Mouse (Mus musculus) hindbrain, embryonic 16.5 days (tissue): ENCODE data around the gene R3hdm1. TPM values are rescaled to one million over a fixed set of nuclear protein-coding genes. Genes with fewer than 3 reads are reported as not detected.
A peak's percentile ranks its signal among the peaks of the same experiment; 100 is the strongest.

Source experiments
- ATAC-seq: fragments of 200-750 bp; cut with Nextera tagmentation; 2 replicates; pipeline ENCODE4 v1.8.0; 2017; ENCODE audit warnings: moderate TSS enrichment, moderate library complexity
- H3K27ac ChIP-seq: fragments of 300-500 bp; sonication (generic); 2 replicates; pipeline ENCODE4 v1.5.1; 2014; ENCODE audit warnings: low read depth, mild to moderate bottlenecking, control low read depth, low read length, moderate library complexity
- H3K27me3 ChIP-seq: fragments of 300-500 bp; sonication (generic); replicated peaks from 2 replicates; pipeline ENCODE4 v1.6.1; 2014; ENCODE audit warnings: low read length; ENCODE audit not compliant: control insufficient read depth, insufficient read depth
- H3K36me3 ChIP-seq: fragments of 300-500 bp; sonication (generic); 2 replicates; pipeline ENCODE4 v1.6.1; 2014; ENCODE audit warnings: mild to moderate bottlenecking, low read length, moderate library complexity, mixed read lengths; ENCODE audit not compliant: control insufficient read depth, insufficient read depth
- H3K4me1 ChIP-seq: fragments of 300-500 bp; sonication (generic); 2 replicates; pipeline ENCODE4 v1.6.1; 2014; ENCODE audit warnings: low read depth, low read length; ENCODE audit not compliant: control insufficient read depth, insufficient read depth
- H3K4me2 ChIP-seq: fragments of 300-500 bp; sonication (generic); 2 replicates; pipeline ENCODE4 v1.6.1; 2014; ENCODE audit warnings: mild to moderate bottlenecking, low read length, control low read depth, moderate library complexity
- H3K4me3 ChIP-seq: fragments of 300-500 bp; sonication (generic); 2 replicates; pipeline ENCODE4 v1.5.1; 2014; ENCODE audit warnings: mild to moderate bottlenecking, low read length, control low read depth, moderate library complexity
- H3K9ac ChIP-seq: fragments of 300-500 bp; sonication (generic); 2 replicates; pipeline ENCODE4 v1.6.1; 2014; ENCODE audit warnings: low read depth, mild to moderate bottlenecking, control low read depth, low read length, moderate library complexity
- H3K9me3 ChIP-seq: fragments of 300-500 bp; sonication (generic); 2 replicates; pipeline ENCODE4 v1.6.1; 2014; ENCODE audit warnings: mild to moderate bottlenecking, low read length, moderate library complexity; ENCODE audit not compliant: control insufficient read depth
- WGBS: fragments of 180-500 bp; shearing (Covaris S2); extraction: QIAGEN DNeasy Blood & Tissue Kit; methylation state at CpG from one replicate; pipeline ENCODE4 v1.1.7; 2014; 5-methylcytosine and 5-hydroxymethylcytosine counted together
- polyA plus RNA-seq: library from polyadenylated mRNA; unstranded; fragments of >200 nt; fragmentation: Nextera tagmentation; extraction: Ambion mirVana; gene quantifications from 2 replicates; pipeline ENCODE4 v1.2.1, GENCODE M21; 2015

Gene R3hdm1
- polyA plus RNA-seq, 1 experiment from 2014 or later = 74.9 TPM

- WGBS = 74% methylated on average over 7 of the region's 7 CpGs
- no peaks in the 10 kb centered on the region for H3K9me3 ChIP-seq
- no peak overlapping the region for H3K4me2 ChIP-seq
- H3K27me3 ChIP-seq = no peaks in the 10 kb centered on the region
- peaks cover 20% of the 10 kb centered on the region for H3K36me3 ChIP-seq
- no peak for ATAC-seq
- H3K4me3 ChIP-seq = no peak overlapping the region
- no peak overlapping the region for H3K27ac ChIP-seq
- H3K4me1 ChIP-seq = no peaks in the 10 kb centered on the region
- no peak overlapping the region for H3K9ac ChIP-seq
Measured at GRCm38 (mm10) chr1:128192369-128192768, 89.3 kb downstream of the R3hdm1 start.

GRCm38 (mm10) chr1:128194011-128194410 lies 90.9 kb downstream of the R3hdm1 start:
- ATAC-seq = no peak
- H3K4me1 ChIP-seq = no peaks in the 10 kb centered on the region
- 88% methylated on average over 2 of the region's 2 CpGs for WGBS
- no peak overlapping the region for H3K9ac ChIP-seq
- no peak overlapping the region for H3K4me2 ChIP-seq
- H3K27ac ChIP-seq = no peak overlapping the region
- H3K9me3 ChIP-seq = no peaks in the 10 kb centered on the region
- peaks cover 10% of the 10 kb centered on the region for H3K36me3 ChIP-seq
- no peak overlapping the region for H3K4me3 ChIP-seq
- H3K27me3 ChIP-seq = no peaks in the 10 kb centered on the region

- no peak overlapping the region for H3K4me2 ChIP-seq
- no peaks in the 10 kb centered on the region for H3K4me1 ChIP-seq
- no peak for ATAC-seq
- H3K9ac ChIP-seq = no peak overlapping the region
- 94% methylated on average over 1 of the region's 1 CpGs for WGBS
- no peak overlapping the region for H3K4me3 ChIP-seq
- peaks cover 10% of the 10 kb centered on the region; the same call in 1 of the 2 replicates for H3K36me3 ChIP-seq
- no peak overlapping the region for H3K27ac ChIP-seq
- no peaks in the 10 kb centered on the region for H3K27me3 ChIP-seq
- H3K9me3 ChIP-seq = no peaks in the 10 kb centered on the region
Measured at GRCm38 (mm10) chr1:128197353-128197752, 94.3 kb downstream of the R3hdm1 start.

- Histone ChIP-seq H3K27ac (no peak overlapping the region), H3K27me3 (no peaks in the 10 kb centered on the region), H3K36me3 (peaks cover 14% of the 10 kb centered on the region), H3K9ac (no peak overlapping the region), H3K4me1 (no peaks in the 10 kb centered on the region), H3K4me2 (no peak overlapping the region), H3K9me3 (no peaks in the 10 kb centered on the region), H3K4me3 (no peak overlapping the region)
- ATAC-seq = no peak
- 75% methylated on average over 5 of the region's 5 CpGs for WGBS
Measured at GRCm38 (mm10) chr1:128213261-128213660, 110.2 kb downstream of the R3hdm1 start.

- Histone ChIP-seq H3K9ac (no peak overlapping the region), H3K27me3 (no peaks in the 10 kb centered on the region), H3K27ac (no peak overlapping the region), H3K9me3 (no peaks in the 10 kb centered on the region), H3K4me2 (no peak overlapping the region), H3K36me3 (peaks cover 10% of the 10 kb centered on the region), H3K4me1 (no peaks in the 10 kb centered on the region), H3K4me3 (no peak overlapping the region)
- WGBS = 93% methylated on average over 2 of the region's 2 CpGs
- ATAC-seq = no peak
Measured at GRCm38 (mm10) chr1:128221886-128222285, 118.8 kb downstream of the R3hdm1 start.

GRCm38 (mm10) chr1:128223304-128223703 lies 120.2 kb downstream of the R3hdm1 start:
- no peak overlapping the region for H3K27ac ChIP-seq
- H3K27me3 ChIP-seq = no peaks in the 10 kb centered on the region
- H3K4me1 ChIP-seq = no peaks in the 10 kb centered on the region
- no peak overlapping the region for H3K4me3 ChIP-seq
- H3K36me3 ChIP-seq = peaks cover 13% of the 10 kb centered on the region
- no peak overlapping the region for H3K9ac ChIP-seq
- ATAC-seq = no peak
- 63% methylated on average over 1 of the region's 1 CpGs for WGBS
- H3K9me3 ChIP-seq = no peaks in the 10 kb centered on the region
- H3K4me2 ChIP-seq = no peak overlapping the region

GRCm38 (mm10) chr1:128235181-128235580 lies 132.1 kb downstream of the R3hdm1 start:
- Histone ChIP-seq H3K36me3 (peaks cover 24% of the 10 kb centered on the region), H3K27me3 (no peaks in the 10 kb centered on the region)
- 95% methylated on average over 4 of the region's 4 CpGs for WGBS

GRCm38 (mm10) chr1:128243627-128243995 lies 140.5 kb downstream of the R3hdm1 start, which contains the start of gene Ubxn4:
Gene Ubxn4, plus strand, starts transcription at chr1:128243964.
- Histone ChIP-seq H3K9me3 (no peaks in the 10 kb centered on the region), H3K9ac (peak within 1 kb of the TSS; percentile 91), H3K4me3 (peak within 1 kb of the TSS; percentile 88), H3K4me1 (peaks cover 11% of the 10 kb centered on the region), H3K27ac (peak within 1 kb of the TSS; percentile 90), H3K27me3 (no peaks in the 10 kb centered on the region), H3K36me3 (no peaks in the 10 kb centered on the region), H3K4me2 (peak within 1 kb of the TSS; percentile 71)
- ATAC-seq = peak; percentile 62
- 11% methylated on average over 10 of the region's 10 CpGs for WGBS

More at GRCm38 (mm10) chr1:128235181-128235580, 132.1 kb downstream of the R3hdm1 start:
- Histone ChIP-seq H3K9ac (no peak overlapping the region), H3K4me2 (no peak overlapping the region), H3K4me1 (no peaks in the 10 kb centered on the region), H3K9me3 (no peaks in the 10 kb centered on the region), H3K27ac (no peak overlapping the region), H3K4me3 (no peak overlapping the region)
- no peak for ATAC-seq

GRCm38 (mm10) chr1:128243996-128244726 lies 141.1 kb downstream of the R3hdm1 start:
- Histone ChIP-seq H3K4me3 (peak overlapping the region; percentile 88), H3K9me3 (no peaks in the 10 kb centered on the region), H3K4me1 (peaks cover 11% of the 10 kb centered on the region), H3K9ac (peak overlapping the region; percentile 91), H3K27ac (peak overlapping the region; percentile 90), H3K4me2 (peak overlapping the region; percentile 71), H3K27me3 (no peaks in the 10 kb centered on the region), H3K36me3 (no peaks in the 10 kb centered on the region)
- ATAC-seq = peak; percentile 97
- under 1% methylated on average over 71 of the region's 71 CpGs for WGBS
